Mouse (Mus musculus) splenic B cell, adult 2 months (primary cell): ENCODE measurements at regions not wholly inside any gene's neighbourhood (a gene's known extent, or its start where the extent isn't known, plus 50 kb on each side); places are given as distances from the start of the nearest gene placed in this dataset.

Experiments
- DNase-seq: peaks from one replicate; pipeline ENCODE4 v3.0.0-alpha.2; 2011; ENCODE audit warnings: low read depth, low spot score
- H3K27me3 ChIP-seq: 2 replicates; pipeline ENCODE4 v1.6.1; 2012; ENCODE audit warnings: mild to moderate bottlenecking, low read length, moderate library complexity, mixed read lengths; ENCODE audit not compliant: control insufficient read depth, poor library complexity, insufficient read depth, severe bottlenecking
- H3K36me3 ChIP-seq: 2 replicates; pipeline ENCODE4 v1.6.1; 2012; ENCODE audit warnings: mild to moderate bottlenecking, low read length, moderate library complexity, mixed read lengths; ENCODE audit not compliant: control insufficient read depth, poor library complexity, insufficient read depth, severe bottlenecking

GRCm38 (mm10) chr2:179307286-179307931 is 134.8 kb upstream of the Cdh4 start:
- DNase-seq = no peak
- Histone ChIP-seq H3K27me3 (no peaks in the 10 kb centered on the region), H3K36me3 (no peaks in the 10 kb centered on the region)

- Histone ChIP-seq H3K36me3 (no peaks in the 10 kb centered on the region), H3K27me3 (no peaks in the 10 kb centered on the region)
- DNase-seq = no peak
These were observed 134.3 kb upstream of the Cdh4 start for GRCm38 (mm10) chr2:179307932-179308303.

GRCm38 (mm10) chr2:179318046-179318445 is 124.2 kb upstream of the Cdh4 start:
- no peak for DNase-seq
- no peaks in the 10 kb centered on the region for H3K27me3 ChIP-seq
- H3K36me3 ChIP-seq = no peaks in the 10 kb centered on the region

- Histone ChIP-seq H3K36me3 (no peaks in the 10 kb centered on the region), H3K27me3 (no peaks in the 10 kb centered on the region)
- DNase-seq = no peak
These were observed 117.0 kb upstream of the Cdh4 start for GRCm38 (mm10) chr2:179325242-179325641.

- DNase-seq = no peak
- H3K27me3 ChIP-seq = no peaks in the 10 kb centered on the region
- H3K36me3 ChIP-seq = no peaks in the 10 kb centered on the region
These were observed 109.2 kb upstream of the Cdh4 start for GRCm38 (mm10) chr2:179332872-179333489.

- Histone ChIP-seq H3K36me3 (no peaks in the 10 kb centered on the region), H3K27me3 (no peaks in the 10 kb centered on the region)
- DNase-seq = no peak
These were observed 108.6 kb upstream of the Cdh4 start for GRCm38 (mm10) chr2:179333587-179333986.

GRCm38 (mm10) chr2:179336235-179336634 is 106.0 kb upstream of the Cdh4 start:
- Histone ChIP-seq H3K27me3 (no peaks in the 10 kb centered on the region), H3K36me3 (no peaks in the 10 kb centered on the region)
- no peak for DNase-seq

- no peak for DNase-seq
- Histone ChIP-seq H3K36me3 (no peaks in the 10 kb centered on the region), H3K27me3 (no peaks in the 10 kb centered on the region; the same call in 1 of the 2 replicates)
These were observed 89.6 kb upstream of the Cdh4 start for GRCm38 (mm10) chr2:179352676-179353075.

GRCm38 (mm10) chr2:179354866-179355265 is 87.4 kb upstream of the Cdh4 start:
- no peak for DNase-seq
- H3K36me3 ChIP-seq = no peaks in the 10 kb centered on the region
- H3K27me3 ChIP-seq = no peaks in the 10 kb centered on the region; the same call in 1 of the 2 replicates

- Histone ChIP-seq H3K27me3 (no peaks in the 10 kb centered on the region), H3K36me3 (no peaks in the 10 kb centered on the region)
- DNase-seq = no peak
These were observed 71.2 kb upstream of the Cdh4 start for GRCm38 (mm10) chr2:179370882-179371546.

- Histone ChIP-seq H3K27me3 (no peaks in the 10 kb centered on the region), H3K36me3 (no peaks in the 10 kb centered on the region)
- no peak for DNase-seq
These were observed 70.7 kb upstream of the Cdh4 start for GRCm38 (mm10) chr2:179371553-179371952.

- DNase-seq = no peak
- Histone ChIP-seq H3K36me3 (no peaks in the 10 kb centered on the region), H3K27me3 (no peaks in the 10 kb centered on the region)
These were observed 62.4 kb upstream of the Cdh4 start for GRCm38 (mm10) chr2:179379691-179380443.

GRCm38 (mm10) chr2:179380444-179380705 is 61.9 kb upstream of the Cdh4 start:
- no peak for DNase-seq
- H3K27me3 ChIP-seq = no peaks in the 10 kb centered on the region
- H3K36me3 ChIP-seq = no peaks in the 10 kb centered on the region

GRCm38 (mm10) chr2:179381916-179382315 is 60.3 kb upstream of the Cdh4 start:
- Histone ChIP-seq H3K27me3 (no peaks in the 10 kb centered on the region; the same call in 1 of the 2 replicates), H3K36me3 (no peaks in the 10 kb centered on the region)
- DNase-seq = no peak

- no peaks in the 10 kb centered on the region; the same call in 1 of the 2 replicates for H3K27me3 ChIP-seq
- H3K36me3 ChIP-seq = no peaks in the 10 kb centered on the region
- DNase-seq = no peak
These were observed 59.6 kb upstream of the Cdh4 start for GRCm38 (mm10) chr2:179382594-179382993.
